Mouse (Mus musculus): ENCODE measurements around the gene Foxp2. TPM values are rescaled to one million over a fixed set of nuclear protein-coding genes. Genes with fewer than 3 reads are reported as not detected.

Gene Foxp2
- polyA plus RNA-seq, 1 experiment: not detected

DNA sequence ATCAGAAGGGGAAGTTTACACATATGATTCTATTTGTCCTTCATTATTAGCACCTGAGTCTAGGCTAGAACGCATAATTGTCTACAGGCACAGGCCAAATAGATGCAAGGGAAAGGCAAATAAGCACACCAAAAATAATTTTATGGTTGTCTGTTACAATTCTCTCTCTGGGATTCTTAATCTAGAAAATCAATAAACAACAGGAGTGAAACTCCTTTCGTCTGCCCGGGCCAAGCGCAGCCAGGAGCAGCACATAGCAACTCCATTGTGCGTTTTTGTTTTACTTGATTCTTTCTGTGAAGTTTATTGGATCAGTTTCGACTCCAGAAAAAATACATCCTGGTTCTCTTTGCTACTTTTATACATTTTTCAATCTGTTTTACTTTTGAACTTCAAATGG is 356.7 kb downstream of the Foxp2 start:
- no peak for TF ChIP-seq GATA1 (IDR thresholded peaks at IDR 0.05; ENCODE audit: low read length)

GRCm38 (mm10) chr6:15268136-15268535 is 367.0 kb downstream of the Foxp2 start:
- no peak for TF ChIP-seq GATA1 (IDR thresholded peaks at IDR 0.05; ENCODE audit: low read length)

DNA sequence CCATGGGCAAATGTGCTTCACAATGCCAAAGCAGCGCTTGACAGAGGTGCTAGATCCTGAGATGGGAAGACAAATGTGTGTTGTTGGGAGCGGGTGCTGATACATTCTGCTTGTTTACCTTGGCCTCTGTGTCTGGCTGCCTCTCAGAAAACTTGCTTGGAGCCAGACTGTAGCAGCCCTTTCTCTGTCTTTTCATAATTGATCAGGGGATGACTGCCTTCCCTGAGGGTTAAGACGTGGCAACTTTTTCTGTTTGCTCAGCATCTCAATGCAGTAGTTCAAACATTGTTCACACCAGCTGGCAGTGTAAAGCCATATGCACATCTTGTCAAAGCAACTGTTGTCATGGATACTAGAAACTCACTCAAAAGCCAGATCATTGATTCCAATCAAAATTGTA is 384.1 kb downstream of the Foxp2 start:
- TF ChIP-seq GATA1 (IDR thresholded peaks at IDR 0.05; ENCODE audit: low read length): no peak

- no peak for TF ChIP-seq GATA1 (IDR thresholded peaks at IDR 0.05; ENCODE audit: low read length)
These were observed 392.9 kb downstream of the Foxp2 start for GRCm38 (mm10) chr6:15294081-15294480.

DNA sequence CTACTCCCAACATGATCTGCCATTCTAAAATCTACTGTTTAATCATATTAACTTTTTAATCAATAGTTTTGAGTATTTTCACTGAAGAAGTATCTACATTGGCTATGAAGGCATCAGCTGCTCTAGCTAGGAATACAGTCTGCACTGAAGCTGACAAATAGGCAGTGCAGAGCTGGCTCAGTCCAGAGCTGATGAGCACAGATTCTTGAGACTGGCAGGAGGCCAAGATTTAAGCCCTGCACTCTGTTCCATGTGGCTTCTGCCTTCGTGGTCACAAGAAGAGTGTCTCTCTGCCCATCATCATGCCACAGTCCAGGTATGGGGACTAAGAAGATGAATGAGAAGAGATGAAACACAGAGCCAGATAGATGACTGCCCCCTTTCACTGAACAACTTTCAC is 398.1 kb downstream of the Foxp2 start:
- no peak for TF ChIP-seq GATA1 (IDR thresholded peaks at IDR 0.05; ENCODE audit: low read length)

- TF ChIP-seq GATA1 (IDR thresholded peaks at IDR 0.05; ENCODE audit: low read length): no peak
These were observed 409.5 kb downstream of the Foxp2 start for GRCm38 (mm10) chr6:15310671-15311070.

DNA sequence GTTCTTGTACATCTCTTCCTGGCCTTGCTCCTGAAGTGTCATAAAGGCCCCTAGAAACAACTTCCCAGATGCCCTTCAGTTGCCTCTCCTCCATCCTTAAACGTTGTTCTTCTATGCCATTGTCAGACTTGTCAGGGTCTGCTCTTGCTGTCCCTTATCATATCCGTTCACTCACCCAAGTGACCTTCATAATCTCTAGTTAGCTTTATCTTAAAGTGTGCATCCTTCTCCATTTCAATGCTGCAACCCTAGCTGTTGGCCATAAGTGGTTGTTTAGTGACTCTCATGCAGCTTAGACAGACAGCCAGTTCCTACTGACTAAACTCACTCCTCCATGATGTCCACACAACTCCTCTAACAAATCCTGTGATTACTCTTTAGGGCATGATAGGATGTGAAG is 415.8 kb downstream of the Foxp2 start:
- no peak for TF ChIP-seq GATA1 (IDR thresholded peaks at IDR 0.05; ENCODE audit: low read length)

DNA sequence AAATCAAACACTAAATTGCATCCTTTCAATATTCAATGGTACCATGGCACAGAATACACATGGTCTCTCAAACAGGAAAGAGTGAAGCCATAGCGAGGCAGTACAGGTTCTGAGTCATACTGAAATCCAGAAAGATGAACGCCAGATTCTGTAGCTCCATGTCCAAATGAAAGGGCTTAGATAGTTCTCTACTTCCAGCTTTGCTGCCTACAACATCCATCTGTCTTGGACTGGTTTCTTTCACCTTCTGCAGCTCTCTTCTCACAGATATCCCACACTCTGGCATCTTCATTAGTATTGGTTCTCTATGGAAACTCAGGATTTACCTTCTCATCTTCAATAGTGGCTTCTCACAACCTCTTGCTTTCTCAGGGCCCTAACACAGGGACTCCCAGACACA is 417.2 kb downstream of the Foxp2 start:
- TF ChIP-seq GATA1 (IDR thresholded peaks at IDR 0.05; ENCODE audit: low read length): no peak

DNA sequence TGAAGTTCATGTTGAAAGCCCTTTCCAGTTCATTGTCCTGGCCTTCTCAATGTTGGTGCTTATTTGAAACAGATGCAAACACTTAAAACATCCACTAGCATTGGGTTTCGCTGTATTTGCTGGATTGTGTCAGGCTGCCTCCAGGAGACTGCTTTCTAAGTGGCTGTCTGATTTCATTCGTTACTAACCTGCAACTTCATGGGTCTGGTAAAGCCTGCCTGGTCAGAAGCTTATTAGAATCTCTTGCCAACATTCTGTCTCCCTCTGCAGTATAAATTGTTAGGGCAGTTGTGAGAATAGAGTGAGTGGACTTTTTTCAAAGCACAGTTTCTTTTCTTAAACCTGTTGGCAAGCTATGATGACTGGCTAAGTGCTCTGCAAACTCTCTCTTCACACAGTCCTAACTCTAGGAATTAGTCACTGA is 420.4 kb downstream of the Foxp2 start:
- TF ChIP-seq GATA1 (IDR thresholded peaks at IDR 0.05; ENCODE audit: low read length): no peak

- TF ChIP-seq GATA1 (IDR thresholded peaks at IDR 0.05; ENCODE audit: low read length): no peak
These were observed 421.9 kb downstream of the Foxp2 start for GRCm38 (mm10) chr6:15323099-15323498.

DNA sequence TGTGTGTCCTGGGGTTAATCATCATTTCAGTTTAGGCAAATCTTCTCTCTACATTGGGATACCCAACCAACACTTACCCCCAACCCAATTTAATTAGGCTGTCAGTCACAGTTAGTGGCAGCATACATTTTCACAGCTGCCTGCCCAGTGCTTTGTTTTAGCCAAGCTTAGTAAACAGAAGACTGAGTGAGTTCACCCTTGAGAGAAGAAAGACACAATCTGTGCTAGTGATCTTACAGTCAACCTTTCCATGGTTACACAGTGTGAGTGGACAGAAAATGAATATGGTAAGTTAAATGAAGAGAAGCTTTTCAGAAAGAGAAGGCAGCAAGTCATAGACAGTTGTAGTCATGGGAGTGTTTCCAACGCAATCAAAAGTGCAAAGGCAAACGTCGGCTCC is 446.6 kb downstream of the Foxp2 start:
- TF ChIP-seq GATA1 (IDR thresholded peaks at IDR 0.05; ENCODE audit: low read length): no peak

GRCm38 (mm10) chr6:15355852-15356251 is 454.7 kb downstream of the Foxp2 start:
- no peak for TF ChIP-seq GATA1 (IDR thresholded peaks at IDR 0.05; ENCODE audit: low read length)

DNA sequence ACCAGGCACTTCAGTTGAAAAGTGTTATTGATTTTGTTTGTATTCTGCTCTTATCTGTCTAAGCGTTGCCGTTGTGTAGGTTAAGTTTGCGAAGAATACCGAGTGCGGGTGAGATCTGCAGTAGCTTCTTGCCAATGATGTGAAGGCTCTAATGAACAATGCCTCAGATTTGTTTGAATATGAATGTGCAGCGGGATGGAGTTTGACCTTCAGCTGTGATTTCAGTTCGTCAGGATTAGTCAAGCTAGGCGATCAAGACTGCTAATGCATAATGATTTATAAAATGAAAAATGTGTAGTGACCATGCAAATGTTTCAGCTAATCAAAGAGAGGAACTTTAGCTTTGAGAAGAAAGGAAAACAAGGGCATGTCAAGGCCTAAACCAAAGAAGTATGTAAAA is 469.1 kb downstream of the Foxp2 start:
- TF ChIP-seq GATA1 (IDR thresholded peaks at IDR 0.05; ENCODE audit: low read length): no peak

DNA sequence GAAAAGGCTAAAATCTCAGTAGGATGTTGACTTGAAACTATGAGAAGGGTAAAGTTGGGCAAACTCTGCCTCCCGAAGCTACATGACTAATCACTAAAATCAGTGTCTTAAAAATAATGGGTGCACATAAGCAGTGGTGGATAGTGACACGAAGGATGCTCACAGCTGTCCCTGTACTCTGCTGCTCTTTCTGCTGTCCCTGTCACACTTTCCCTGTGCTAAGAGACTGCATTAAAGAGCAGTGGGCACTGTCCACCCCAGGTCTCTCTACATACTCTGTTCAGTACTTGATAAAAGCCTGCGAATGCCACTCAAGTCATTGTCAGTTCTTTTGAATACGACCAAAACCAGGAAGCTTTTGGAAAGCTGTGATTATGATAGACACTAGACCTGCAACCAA is 469.7 kb downstream of the Foxp2 start:
- TF ChIP-seq GATA1 (IDR thresholded peaks at IDR 0.05; ENCODE audit: low read length): no peak

GRCm38 (mm10) chr6:15373621-15374020 is 472.5 kb downstream of the Foxp2 start:
- no peak for TF ChIP-seq GATA1 (IDR thresholded peaks at IDR 0.05; ENCODE audit: low read length)

DNA sequence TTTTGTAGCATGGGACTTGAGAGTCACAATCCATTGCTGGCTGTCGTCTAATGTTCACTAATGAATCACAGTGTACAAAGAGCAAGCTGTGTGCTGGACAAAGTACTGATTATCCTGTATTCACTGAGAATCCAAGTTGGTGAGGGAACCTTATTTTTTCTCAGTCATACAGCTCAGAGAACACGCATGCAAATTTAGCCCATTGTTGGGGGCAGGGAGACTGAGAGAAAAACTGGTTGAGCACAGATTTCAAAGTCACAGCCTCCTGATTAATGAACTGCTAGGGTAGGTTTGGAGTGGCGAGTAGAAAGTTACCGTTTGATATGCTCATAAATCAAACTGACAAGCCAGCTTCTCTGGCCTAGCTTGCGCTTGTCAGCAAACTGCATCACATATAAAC is 477.1 kb downstream of the Foxp2 start:
- no peak for TF ChIP-seq GATA1 (IDR thresholded peaks at IDR 0.05; ENCODE audit: low read length)

DNA sequence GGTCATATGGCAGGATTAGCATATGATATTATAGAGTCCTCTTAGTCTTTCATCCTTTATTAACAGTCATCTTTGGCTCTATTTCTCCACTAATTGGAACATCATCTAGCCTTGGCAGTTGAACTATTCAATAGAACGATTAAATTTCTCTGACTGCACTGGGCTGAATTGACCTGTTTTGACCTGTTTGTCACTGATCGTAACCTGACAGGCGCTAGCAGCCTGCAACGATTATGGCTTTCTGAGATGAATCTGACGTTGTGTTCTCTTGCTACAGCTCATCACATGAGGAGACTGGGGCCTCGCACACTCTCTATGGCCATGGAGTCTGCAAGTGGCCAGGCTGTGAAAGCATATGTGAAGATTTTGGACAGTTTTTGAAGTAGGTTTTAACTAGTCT is 495.3 kb downstream of the Foxp2 start:
- no peak for TF ChIP-seq GATA1 (IDR thresholded peaks at IDR 0.05; ENCODE audit: low read length)

DNA sequence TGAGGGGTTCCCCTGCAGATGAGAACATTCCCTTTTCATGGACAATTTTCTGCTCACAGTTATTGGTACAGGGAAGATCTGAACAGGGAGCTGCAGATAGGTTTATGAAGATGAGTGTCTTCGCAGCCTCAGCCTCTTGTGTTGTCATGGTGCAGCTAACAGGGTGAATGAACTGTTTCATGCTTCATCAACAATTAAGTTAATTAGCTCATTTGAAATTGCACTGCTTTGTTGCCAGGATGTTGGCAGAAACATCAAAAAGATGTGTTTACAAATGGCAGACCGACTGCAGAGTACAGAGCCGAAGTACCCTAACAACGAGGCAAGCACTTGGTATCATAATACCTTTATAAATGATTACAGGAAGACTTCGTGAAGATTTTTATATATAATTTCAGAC is 496.3 kb downstream of the Foxp2 start:
- TF ChIP-seq GATA1 (IDR thresholded peaks at IDR 0.05; ENCODE audit: low read length): no peak
